Mouse (Mus musculus) embryo, embryonic 11 days (tissue): ENCODE measurements around the gene Dock1.

Source experiments
- DNase-seq: peaks from one replicate; pipeline ENCODE4 v3.0.0-alpha.2; 2015

Dock1 gene

DNA sequence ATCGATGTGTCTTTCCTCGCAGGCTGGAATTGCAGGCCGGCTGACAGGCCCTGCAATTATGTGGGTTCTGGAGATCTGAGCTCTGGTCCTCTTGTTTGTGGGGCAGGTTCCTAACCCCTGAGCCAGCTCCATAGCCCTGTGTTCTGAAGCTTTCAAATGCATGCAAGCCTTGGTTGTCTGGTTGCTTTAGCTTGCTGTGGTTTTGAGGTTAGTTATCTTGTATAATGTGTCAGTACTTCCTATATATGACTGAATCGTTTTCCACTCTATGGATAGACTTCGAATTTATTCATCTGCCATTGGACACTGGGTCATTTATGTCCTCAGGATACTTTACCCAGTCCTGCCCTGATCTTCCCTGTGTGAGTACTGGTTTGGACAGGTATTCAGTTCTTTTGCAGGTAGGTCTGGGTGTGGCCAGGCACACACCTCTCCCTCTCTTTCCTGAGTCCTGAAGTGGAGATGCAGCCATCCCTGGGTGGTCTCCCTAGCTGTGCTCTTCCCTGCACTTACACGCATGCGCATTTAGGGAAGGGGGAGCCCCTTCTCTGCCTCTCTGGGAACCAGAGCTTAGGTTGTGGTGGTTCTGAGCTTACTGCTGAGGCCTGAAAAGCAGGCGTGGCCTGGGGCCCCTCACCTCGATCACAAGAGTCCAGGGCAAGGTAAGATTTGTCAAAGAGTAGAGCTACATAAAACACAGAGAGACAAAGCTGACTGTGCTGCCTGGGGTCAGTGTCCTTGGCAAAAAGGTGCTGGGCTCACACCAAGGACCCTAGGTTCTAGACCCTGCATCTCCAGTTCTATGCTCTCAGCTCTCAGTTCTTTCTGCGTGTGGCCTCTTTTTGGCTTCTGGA is 25.9 kb downstream of the Dock1 start:
- DNase-seq, result no peak

DNA sequence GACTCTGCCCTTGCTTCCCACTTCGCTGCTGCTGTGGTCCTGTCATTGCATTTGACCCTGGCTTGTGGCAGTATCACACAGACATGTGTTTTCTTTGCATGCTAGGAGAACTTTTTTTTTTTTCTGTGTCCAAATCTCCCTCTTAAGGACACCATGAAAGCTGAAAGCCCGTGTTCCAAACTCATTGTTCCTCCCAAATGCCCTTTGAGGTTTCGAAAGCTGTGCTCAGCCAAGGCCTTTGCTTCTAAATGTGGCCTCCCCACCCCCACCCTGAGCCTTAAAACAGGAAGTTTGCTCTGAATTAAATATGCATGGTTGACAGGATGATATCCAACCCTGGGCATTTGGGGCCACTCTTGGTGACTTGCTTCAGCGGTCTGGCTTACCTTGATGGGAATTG is 27.0 kb downstream of the Dock1 start:
- DNase-seq, result no peak

DNA sequence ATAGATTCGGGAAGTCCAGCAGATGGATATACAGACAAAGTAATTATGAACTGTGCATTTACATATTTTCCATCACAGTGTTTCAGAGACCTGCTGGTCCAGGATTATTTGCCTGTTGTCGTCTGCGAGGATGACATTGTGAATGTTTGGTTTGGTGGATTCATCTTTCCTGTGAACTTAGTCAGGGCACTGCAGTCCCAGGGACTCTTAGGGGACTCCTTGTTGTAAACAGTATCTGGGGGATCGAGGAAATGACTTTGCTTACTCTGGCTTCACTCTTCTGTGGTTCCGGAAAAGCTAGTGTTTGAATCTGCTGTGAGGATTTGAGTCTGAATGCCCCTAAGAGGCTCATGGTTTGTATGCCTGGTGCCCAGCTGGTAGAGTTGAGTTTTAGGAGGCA is 27.8 kb downstream of the Dock1 start:
- DNase-seq, result no peak

DNA sequence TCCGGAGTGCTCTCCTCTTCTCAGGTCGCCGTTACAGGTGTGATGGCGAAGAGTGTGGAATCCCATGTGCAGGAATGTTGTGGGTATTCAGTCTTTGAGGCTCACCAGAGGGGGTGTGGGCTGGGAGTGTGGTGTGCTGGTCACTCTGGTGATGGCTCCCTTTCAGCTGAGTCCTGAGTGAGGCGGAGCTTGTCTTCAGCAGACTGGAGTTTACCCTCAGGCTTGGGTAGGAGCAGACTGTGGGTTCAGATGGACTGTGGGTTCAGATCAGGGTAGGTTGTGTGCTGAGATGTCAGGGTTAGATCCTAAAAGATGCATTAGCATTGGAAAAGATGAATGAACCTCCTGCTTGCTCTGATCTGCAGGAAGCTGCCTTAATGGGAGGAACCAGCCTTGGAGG is 29.5 kb downstream of the Dock1 start:
- DNase-seq, result no peak

DNA sequence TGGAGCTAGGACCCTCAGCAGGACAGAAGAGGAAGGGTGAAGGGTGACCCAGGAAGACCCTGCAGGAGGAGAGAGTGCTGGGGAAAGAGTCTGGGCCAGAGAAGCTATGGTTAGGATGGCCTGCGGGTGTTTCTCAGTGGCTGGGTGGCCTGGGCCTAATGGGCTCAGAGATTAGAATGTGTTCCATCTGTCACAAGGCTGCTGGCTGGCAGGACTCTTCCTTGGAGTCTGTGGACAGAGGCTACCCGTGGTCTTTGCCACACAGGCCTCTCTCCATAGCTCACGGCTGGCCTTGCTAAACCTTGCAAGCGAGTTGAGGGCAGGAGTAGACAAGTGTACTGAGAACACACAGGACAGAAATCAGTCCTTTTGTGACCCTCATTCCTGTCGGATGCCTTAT is 32.0 kb downstream of the Dock1 start:
- no peak for DNase-seq

DNA sequence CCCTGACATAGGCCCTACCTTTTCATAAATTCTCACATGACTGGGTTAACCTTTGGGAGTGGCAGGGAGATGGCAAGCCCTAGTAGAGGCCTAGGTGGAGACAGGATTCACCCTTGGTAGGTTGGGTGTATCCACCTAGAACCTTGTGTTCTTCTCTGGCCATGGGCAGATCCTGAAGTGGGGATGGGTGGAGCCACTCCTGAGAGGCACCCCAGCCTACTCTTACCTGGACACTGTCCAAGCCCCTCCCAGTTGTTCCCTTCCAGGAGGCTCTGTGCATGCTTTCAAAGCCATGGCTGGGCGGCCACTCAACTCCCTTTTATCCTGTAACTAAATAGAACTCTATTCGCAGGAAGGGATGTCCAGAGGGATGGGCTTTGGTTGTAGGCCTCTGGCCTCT is 33.2 kb downstream of the Dock1 start:
- no peak for DNase-seq

DNA sequence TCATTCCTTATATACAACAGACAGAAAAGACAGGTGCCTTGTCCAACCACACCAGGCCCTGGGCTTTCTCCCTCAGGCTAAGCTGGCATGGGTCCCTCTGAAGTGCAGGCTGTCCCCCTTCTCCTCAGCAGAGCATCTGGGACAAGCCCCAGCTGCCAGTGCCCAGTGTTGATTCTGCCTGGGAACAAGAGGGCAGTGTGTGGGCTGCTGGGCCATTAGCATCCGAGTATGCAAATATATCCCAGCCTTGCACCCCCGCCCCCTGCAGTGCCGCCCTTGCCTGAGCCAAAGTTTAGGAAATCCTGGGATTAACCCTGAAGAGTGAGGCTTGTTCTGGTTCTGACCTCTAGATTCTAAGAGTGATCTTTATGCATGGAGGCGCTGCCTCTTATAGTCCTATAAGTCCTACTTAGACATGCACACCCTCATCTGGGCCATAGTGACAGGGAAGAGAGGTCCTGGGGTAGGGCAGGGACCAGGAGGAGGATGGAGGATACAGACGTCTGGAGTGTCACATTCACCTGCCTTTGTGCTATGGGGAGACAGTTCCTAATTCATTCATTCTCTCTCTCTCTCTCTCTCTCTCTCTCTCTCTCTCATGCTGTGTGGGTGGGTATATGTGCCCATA is 38.9 kb downstream of the Dock1 start:
- peak; percentile 18 for DNase-seq

DNA sequence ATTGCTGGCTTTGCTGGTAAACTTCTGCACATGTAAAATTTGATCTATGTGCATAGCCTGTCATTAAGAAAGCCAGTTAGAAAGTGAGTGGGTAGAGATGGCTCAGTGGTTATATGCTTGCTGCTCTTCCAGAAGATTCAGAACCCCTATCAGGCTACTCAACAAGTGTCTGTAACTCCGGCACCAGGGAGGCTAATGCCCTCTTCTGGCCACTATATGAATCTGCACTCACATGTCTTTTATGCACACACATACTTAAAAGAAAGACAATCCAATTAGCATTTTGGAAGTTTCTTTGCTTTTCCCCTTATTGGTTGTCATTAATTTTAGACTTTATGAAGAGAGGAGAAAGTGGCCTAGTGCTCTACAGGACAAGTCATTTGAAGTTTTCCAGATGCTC is 41.1 kb downstream of the Dock1 start:
- DNase-seq, result no peak

DNA sequence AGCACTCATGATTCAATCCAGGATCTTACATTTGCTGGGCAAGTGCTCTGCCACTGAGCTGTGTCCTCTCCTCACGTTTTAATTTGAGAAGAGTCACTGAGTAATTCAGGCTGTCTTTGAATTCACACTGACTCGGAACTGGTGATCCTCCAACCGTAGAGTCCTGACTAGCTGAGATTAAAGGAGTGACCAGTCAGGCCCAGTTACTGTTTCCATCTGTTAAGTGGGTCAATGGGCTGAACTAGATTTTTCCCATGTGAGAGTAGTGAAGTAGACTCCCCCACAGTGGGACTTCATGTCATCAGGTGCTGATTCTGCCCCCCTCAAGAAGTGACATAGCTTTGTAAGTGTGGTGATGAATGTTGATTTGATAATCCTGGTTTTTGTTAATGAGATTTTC is 49.0 kb downstream of the Dock1 start:
- no peak for DNase-seq

DNA sequence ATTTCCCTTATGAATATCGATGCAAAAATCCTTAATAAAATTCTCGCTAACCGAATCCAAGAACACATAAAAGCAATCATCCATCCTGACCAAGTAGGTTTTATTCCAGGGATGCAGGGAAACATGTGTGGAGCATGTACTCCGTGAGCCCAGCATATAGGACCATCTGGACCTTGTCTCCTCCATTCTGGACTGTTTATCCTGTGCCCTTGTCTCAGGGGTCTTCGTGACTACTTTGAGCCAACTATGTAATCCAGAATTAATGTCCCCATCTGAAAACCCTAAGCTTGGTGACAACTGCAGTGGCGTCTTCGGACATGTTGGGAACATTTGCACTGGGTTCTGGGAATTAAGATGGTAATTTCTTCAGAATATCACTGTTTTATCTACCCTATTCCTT is 51.9 kb downstream of the Dock1 start:
- no peak for DNase-seq

DNA sequence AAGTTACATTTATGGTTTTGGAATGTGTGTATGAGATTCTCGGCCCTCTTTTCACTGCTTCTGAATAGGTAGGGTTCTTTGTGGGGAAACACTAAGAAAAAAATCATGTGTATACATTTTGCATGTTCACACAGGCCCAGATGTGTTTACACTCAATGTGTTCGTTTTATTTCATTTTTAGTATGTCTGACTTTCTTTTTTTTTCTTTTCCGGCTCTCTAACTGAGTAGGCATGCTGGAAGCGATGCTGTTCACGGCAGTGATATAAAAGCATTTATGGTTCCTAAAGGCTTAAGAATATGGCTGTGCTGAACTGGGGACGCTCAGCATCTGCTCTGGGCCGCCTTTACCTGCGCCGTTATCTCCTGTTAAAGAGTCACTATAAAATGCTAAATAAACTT is 52.5 kb downstream of the Dock1 start:
- no peak for DNase-seq

DNA sequence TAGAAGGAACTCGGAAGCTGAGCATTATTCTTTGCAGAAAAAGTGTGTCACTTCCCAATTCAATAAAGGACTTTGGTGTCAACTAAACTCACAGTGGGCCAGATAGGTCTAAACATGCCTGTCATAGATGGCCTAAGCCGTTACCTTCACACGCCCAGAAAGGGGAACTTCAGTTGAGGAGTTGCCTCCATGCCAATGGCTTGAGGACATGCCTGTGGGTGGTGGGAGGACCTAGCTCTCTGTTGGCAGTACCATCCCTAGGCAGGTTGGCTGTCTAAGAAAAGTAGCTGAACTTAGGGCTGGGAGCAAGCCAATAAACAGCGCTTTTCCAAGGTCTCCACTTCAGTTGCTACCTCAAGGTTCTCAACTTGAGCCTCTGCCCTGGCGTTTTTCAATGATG is 53.1 kb downstream of the Dock1 start:
- no peak for DNase-seq

DNA sequence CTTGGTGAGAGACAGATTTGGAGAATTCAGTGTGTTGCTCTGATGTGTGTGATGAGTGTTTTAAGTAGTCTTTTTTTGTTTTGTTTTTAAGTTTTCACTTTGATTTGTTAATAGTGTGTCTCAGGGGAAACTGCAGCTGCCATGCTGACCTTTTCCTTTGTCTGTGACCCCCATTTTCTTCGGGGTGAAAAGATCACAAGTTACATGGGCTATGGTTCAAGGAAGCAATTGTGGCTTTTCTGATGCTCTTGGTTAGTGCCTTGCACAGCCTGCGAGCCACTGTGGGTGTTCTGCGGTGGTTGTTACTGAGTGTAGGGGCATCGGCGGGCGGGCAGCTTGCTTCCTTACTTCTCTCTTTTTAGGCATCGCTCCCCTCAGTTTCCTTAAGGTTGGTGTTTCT is 54.4 kb downstream of the Dock1 start:
- peak; percentile 46 for DNase-seq

DNA sequence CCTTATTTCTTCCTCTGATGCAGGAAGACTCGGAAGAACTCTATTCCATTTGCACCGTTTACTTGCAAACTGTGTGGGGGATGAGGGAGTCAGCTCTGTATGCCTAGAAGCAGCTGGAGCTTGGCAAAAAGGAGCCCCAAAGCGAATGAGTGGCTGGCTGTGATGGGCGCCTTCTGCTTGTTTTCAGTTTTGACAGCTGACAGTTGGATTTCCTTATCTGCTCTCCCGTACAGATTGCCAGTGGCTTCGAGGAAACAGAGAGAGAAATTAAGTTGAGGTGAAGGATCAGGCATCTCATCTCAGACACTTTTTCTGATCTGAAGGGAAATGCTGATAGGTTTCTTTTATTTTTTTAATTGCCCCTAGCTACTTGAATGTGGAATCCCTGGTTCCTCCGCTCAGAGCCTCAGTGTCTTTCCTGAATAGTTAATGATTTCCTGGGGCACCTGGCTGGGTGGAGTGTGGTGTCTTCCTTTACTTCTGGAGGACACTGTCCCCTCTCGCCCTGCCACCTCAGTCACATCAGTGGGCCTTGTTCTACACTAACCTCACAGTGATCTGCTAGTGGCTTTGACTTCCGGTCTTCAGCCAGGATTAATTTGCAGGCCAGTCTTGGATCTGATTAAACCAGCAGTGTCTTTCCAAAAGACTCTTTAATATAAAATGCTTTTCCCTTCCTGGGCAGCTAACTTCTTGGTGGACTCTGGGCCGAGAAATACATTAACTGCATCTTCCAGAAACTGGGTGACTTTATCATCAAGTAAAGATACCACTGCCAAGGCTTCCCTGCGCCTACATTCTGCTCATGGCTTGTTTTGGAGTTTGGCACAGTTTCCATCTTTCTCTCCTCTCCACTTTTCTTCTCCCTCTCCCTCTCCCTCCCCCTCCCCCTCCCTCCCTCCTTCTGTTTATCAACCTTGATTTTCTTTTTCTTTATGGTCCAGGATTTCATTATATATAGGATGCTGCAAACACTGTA is 55.4 kb downstream of the Dock1 start:
- DNase-seq, result peak; percentile 17

DNA sequence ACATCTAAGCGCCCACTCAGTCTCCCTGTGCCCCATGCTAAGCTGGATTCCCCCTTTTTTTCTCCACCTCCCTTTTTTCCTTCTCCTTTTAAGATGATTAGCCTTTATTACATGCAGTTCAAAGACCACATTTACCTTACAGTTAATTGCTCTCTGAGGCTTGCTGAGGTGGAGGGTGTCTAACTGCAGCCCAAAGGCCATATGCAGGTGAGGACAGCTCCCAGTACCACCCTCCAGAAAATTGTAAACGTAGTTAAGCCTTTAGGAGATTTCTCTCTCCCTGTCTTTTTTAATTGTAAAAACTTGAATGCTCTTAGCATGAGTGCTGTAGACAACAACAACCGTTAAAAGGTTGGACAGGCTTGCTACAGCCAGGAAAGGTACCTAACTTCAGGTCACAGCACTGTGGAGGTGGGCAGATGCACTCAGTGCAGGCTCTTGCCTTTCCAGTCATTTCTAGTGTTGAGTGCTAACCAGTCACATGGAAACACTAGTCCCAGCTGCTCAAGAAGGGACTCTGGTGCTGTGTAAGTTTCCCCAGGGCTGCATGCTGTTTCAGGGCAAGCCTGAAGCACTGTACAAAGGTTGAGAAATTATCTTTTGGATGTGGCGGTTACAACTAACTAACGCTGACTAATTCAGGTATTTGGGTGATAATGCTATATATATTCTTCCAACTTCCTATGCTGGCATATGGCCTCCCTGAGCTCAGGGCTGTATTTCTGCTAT is 56.2 kb downstream of the Dock1 start:
- no peak for DNase-seq

DNA sequence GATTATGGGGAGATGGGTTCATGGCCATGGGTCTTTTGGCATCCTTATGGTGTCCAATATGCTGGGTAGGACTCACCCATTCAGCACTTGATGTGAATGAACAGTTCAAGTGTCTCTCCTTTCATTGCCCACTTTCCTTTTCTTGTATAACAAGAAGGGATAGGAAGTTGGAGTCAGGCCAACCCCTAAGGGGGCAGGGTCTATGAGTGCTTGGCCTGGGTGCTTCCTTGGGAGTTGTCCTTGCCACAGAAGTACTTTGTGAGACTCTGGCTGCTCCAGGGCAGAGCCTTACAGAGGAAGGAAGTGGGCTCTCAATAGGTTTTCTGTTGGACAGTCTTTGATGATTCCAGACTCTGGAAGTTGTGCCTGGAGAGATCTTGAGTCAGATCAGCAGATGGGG is 58.9 kb downstream of the Dock1 start:
- no peak for DNase-seq

DNA sequence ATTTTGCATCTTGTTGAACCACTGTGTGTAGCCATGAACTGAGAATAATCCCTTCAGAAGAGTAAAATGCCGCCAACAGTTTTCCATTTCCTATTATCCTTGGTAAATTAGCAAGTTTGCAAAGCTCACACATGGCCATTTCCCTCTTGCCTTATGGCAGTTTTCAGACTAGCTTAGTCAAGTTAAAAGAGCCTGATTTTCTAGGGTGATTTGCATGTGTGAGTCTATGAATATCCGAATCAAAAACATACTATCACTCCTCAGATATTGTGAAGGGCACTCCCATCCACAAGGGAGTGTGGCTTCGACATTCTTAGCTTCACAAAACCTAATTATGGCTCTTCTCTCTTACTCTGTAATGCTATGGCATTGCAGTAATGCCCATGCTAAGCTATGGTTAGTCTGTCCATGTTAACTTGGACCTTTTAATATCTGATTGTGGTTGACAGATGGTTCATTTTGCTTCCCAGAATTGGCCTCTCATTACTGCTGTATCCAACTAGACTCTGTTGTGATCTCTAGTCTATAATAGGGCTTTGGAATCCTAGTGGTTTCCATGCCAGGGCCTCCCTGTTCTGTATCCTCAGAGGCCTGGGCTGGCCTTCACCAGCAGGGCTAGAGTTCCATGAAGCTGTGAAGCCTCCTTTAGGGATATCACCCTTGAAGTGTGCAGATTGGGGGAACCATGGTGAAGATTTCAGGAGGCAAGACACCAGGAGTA is 60.1 kb downstream of the Dock1 start:
- DNase-seq, result no peak

DNA sequence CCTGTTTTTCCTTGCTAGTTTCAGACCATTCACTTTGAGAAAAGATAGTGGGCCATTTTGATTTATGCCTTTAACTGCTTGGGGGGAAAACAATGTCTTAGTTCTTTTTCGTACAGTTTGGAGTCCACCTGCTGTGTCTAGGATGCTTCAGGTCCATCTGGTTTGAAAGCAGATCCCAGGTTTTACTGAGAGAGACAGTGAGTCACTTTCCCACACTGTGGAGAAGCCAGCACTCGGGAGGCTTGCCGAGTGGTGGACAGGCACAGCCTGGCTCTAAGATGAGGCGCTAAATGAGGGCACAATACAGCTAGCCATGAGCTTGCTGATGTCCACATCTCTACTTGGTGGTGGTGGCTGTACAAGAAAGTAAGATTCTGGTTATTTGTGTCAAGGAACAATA is 76.6 kb downstream of the Dock1 start:
- DNase-seq, result no peak

DNA sequence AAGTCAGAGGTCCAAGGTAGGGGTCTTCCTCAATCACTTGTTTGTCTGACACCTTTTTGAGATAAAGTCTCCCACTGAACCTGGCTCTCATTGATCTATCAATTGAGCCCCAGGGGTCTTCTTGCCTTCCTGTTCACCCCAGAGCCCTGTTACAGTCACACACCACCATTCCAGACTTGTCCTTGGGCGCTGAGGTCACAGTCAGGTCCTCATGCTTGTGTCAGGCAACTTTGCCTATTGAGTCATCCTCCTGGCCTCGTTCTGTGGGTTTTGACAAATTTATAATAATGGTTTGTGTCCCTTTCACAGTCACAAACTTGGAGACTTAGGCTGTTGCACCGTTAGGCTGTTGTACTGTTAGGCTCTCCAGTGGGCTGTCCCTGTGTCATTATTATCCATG is 77.9 kb downstream of the Dock1 start:
- no peak for DNase-seq

DNA sequence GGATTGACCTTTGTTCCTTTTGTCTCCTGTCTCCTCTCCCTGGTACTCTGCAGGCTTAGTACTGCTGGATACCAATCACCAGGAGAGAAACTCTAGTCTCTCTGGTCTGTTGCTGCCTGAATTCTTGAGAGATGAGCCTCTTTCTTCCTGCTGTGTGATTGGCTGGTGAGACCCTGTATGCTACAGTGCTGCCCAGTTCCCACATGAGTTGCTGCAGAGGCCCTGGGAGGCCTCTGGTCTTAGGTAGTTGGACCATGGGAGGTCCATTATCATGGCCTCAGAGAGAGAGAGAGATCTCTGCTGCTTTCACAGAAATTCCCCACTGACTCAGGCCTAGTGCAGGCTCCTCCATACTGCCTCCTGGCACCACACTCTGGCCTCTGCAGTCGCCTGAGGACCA is 79.2 kb downstream of the Dock1 start:
- no peak for DNase-seq

DNA sequence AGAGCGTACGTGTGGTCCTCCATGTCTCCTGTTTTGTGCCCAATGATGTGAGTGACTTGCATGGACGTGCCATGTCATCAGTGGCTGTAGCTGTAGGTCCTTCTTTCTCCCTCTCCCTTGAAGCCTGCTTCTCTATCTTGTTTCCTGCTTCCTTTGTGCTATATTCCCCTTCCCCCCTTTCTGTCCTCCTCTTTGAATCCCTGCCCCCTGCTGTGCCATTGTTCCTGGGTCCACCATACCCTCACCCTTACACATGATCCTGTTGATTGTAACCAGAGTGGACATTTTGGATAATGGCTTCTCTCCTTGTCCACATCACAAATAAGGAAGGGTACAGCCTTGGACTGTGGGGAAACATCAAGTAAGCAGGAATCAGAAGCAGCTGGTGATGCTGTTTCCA is 81.0 kb downstream of the Dock1 start:
- no peak for DNase-seq

DNA sequence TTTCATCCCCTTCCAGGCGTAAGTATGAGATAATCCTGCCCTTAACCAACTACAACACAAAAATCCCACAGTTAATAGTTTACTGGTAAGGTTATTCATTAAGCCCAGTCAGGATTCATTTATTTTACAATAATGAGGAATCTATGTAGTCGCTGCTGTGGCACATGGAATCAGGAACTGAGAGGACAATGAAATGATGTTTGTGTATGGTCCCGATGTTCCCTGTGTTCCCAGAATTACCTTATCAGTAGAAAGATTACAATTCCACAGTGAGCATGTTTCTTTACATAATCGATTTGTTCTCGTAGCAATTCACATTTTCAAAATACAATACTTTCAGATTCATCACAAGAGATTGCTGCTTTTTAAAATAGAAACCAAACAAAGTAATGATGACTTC is 83.0 kb downstream of the Dock1 start:
- no peak for DNase-seq
